ENCODE assay signal across 27 mouse cellular contexts in genomic region chr8:88018494-88018893, GRCm38 (mm10). TPM values are rescaled to one million over a fixed set of nuclear protein-coding genes. Genes with fewer than 3 reads are reported as not detected.
DNase-seq lines count a peak whose midpoint lies in the region; ATAC-seq and TF ChIP-seq lines count a peak whose summit lies in the region.
"Had no signal": no experiment of that assay in that cellular context is flagged by ENCODE, and none has a peak within 500 bp of the region (broad histone marks: within the 10 kb centered on the region; RNA-seq: fewer than 3 reads in every experiment).

No protein-coding gene starts in this region.

- no peaks in the 10 kb centered on the region for H3K36me3 ChIP-seq in intestine, postnatal 0 days (ENCODE audit: control insufficient read depth, insufficient read depth)
- H3K36me3 ChIP-seq in intestine, embryonic 15.5 days, result no peaks in the 10 kb centered on the region
- H3K36me3 ChIP-seq in E14TG2a.4 (ENCODE audit: insufficient read depth, low read length), result 0 out of 2 replicates have a peak, but pooled peaks cover 3% of the 10 kb centered on the region
- H3K36me3 ChIP-seq in ES-Bruce4 (ENCODE audit: control insufficient read depth, insufficient read depth, low read length, poor library complexity, severe bottlenecking), result no peaks in the 10 kb centered on the region
- H3K36me3 ChIP-seq in liver, embryonic 12.5 days, result no peaks in the 10 kb centered on the region
- H3K36me3 ChIP-seq in forebrain, postnatal 0 days (ENCODE audit: insufficient read depth), result no peaks in the 10 kb centered on the region
- H3K36me3 ChIP-seq: embryonic facial prominence, embryonic 10.5 days; embryonic facial prominence, embryonic 13.5 days; forebrain, embryonic 12.5 days; forebrain, embryonic 15.5 days; hindbrain, embryonic 12.5 days had no signal

- H3K4me2 ChIP-seq in intestine, postnatal 0 days (replicated peaks; ENCODE audit: low read depth), result no peak overlapping the region
- no peak overlapping the region for H3K4me2 ChIP-seq in intestine, embryonic 15.5 days (replicated peaks)
- no peak overlapping the region for H3K4me2 ChIP-seq in liver, embryonic 12.5 days
- H3K4me2 ChIP-seq in forebrain, postnatal 0 days (ENCODE audit: low read depth), result no peak overlapping the region
- H3K4me2 ChIP-seq: embryonic facial prominence, embryonic 13.5 days; forebrain, embryonic 12.5 days; forebrain, embryonic 15.5 days; heart, embryonic 11.5 days; hindbrain, embryonic 12.5 days had no signal

- H3K27me3 ChIP-seq in intestine, postnatal 0 days (replicated peaks; ENCODE audit: control insufficient read depth, insufficient read depth, low read length), result no peaks in the 10 kb centered on the region
- H3K27me3 ChIP-seq in intestine, embryonic 15.5 days (replicated peaks), result no peaks in the 10 kb centered on the region
- peaks cover 19% of the 10 kb centered on the region for H3K27me3 ChIP-seq in E14TG2a.4 (ENCODE audit: insufficient read depth, low read length)
- H3K27me3 ChIP-seq in ES-Bruce4 (ENCODE audit: control insufficient read depth, insufficient read depth, low read length, poor library complexity, severe bottlenecking), result no peaks in the 10 kb centered on the region
- no peaks in the 10 kb centered on the region for H3K27me3 ChIP-seq in liver, embryonic 12.5 days (replicated peaks)
- H3K27me3 ChIP-seq in forebrain, postnatal 0 days (ENCODE audit: insufficient read depth, low read length), result no peaks in the 10 kb centered on the region
- H3K27me3 ChIP-seq: embryonic facial prominence, embryonic 13.5 days; forebrain, embryonic 12.5 days; forebrain, embryonic 15.5 days had no signal

- no peak for TF ChIP-seq POLR2A in ES-Bruce4 (IDR thresholded peaks at IDR 0.05; ENCODE audit: insufficient read depth, low read length)

- DNase-seq in R1 (ENCODE audit: low read depth, low spot score), result peak; percentile 55
- DNase-seq in forebrain, postnatal 0 days, result no peak
- DNase-seq: adrenal gland, postnatal 10 days; adrenal gland, postnatal 36 days; cerebellum, adult 2 months; cerebellum, adult 9-11 months; cerebellum, postnatal 25 days; embryo, embryonic 11 days; gastrocnemius, postnatal 14 days; heart, adult 18-20 months; kidney, adult 2 months had no signal

- TF ChIP-seq CTCF in intestine, postnatal 0 days (IDR thresholded peaks at IDR 0.05; ENCODE audit: low read depth), result 0 out of 2 replicates have a peak, but pooled peaks have one; percentile 4
- peak; percentile 41 for TF ChIP-seq CTCF in E14TG2a.4 (conservative IDR thresholded peaks at IDR 0.05; ENCODE audit: low read length)
- TF ChIP-seq CTCF in ES-Bruce4 (IDR thresholded peaks at IDR 0.05; ENCODE audit: low read depth, low read length), result peak; percentile 14
- TF ChIP-seq CTCF in forebrain, postnatal 0 days (IDR thresholded peaks at IDR 0.05; ENCODE audit: low read depth), result no peak

- TF ChIP-seq EP300 in ES-Bruce4 (IDR thresholded peaks at IDR 0.05; ENCODE audit: insufficient read depth, low read depth, low read length), result no peak

- no peak overlapping the region for H3K4me3 ChIP-seq in intestine, postnatal 0 days (ENCODE audit: low read depth, low read length)
- H3K4me3 ChIP-seq in intestine, embryonic 15.5 days (replicated peaks), result no peak overlapping the region
- H3K4me3 ChIP-seq in E14TG2a.4 (replicated peaks; ENCODE audit: low read length), result no peak overlapping the region
- H3K4me3 ChIP-seq in ES-Bruce4 (ENCODE audit: low read depth, low read length), result no peak overlapping the region
- no peak overlapping the region for H3K4me3 ChIP-seq in liver, embryonic 12.5 days
- H3K4me3 ChIP-seq in forebrain, postnatal 0 days (ENCODE audit: low read depth, low read length), result no peak overlapping the region
- H3K4me3 ChIP-seq: embryonic facial prominence, embryonic 10.5 days; embryonic facial prominence, embryonic 13.5 days; erythroblast, embryonic 14.5 days; forebrain, embryonic 12.5 days; forebrain, embryonic 15.5 days; hindbrain, embryonic 12.5 days had no signal

- H3K9me3 ChIP-seq in intestine, postnatal 0 days (ENCODE audit: control insufficient read depth), result no peaks in the 10 kb centered on the region
- H3K9me3 ChIP-seq in intestine, embryonic 15.5 days, result no peaks in the 10 kb centered on the region
- H3K9me3 ChIP-seq in E14TG2a.4 (ENCODE audit: low read length), result peaks cover 9% of the 10 kb centered on the region
- H3K9me3 ChIP-seq in ES-Bruce4 (replicated peaks; ENCODE audit: control insufficient read depth, insufficient read depth, low read length, poor library complexity, severe bottlenecking), result peaks cover 6% of the 10 kb centered on the region; the same call in 1 of the 2 replicates
- no peaks in the 10 kb centered on the region for H3K9me3 ChIP-seq in liver, embryonic 12.5 days (replicated peaks)
- H3K9me3 ChIP-seq in forebrain, postnatal 0 days (ENCODE audit: low read length), result no peaks in the 10 kb centered on the region
- H3K9me3 ChIP-seq: forebrain, embryonic 15.5 days had no signal

- WGBS in intestine, postnatal 0 days, result 94% methylated on average over 4 of the region's 4 CpGs
- WGBS in intestine, embryonic 15.5 days, result 94% methylated on average over 4 of the region's 4 CpGs
- 87% methylated on average over 4 of the region's 4 CpGs for WGBS in liver, embryonic 12.5 days (ENCODE audit: insufficient replicate concordance)
- WGBS in forebrain, postnatal 0 days, result 96% methylated on average over 4 of the region's 4 CpGs

- ATAC-seq in intestine, postnatal 0 days, result no peak
- no peak for ATAC-seq in intestine, embryonic 15.5 days
- no peak for ATAC-seq in liver, embryonic 12.5 days
- no peak for ATAC-seq in forebrain, postnatal 0 days
- ATAC-seq: CD4-positive, CD25-positive, alpha-beta regulatory T cell, adult 4 months; forebrain, embryonic 15.5 days; hindbrain, embryonic 16.5 days; intestine, embryonic 16.5 days had no signal

- H3K27ac ChIP-seq in intestine, postnatal 0 days (ENCODE audit: low read depth, low read length), result no peak overlapping the region
- no peak overlapping the region for H3K27ac ChIP-seq in intestine, embryonic 15.5 days
- no peak overlapping the region for H3K27ac ChIP-seq in ES-Bruce4 (ENCODE audit: insufficient read depth, low read length)
- H3K27ac ChIP-seq in liver, embryonic 12.5 days, result no peak overlapping the region
- no peak overlapping the region for H3K27ac ChIP-seq in forebrain, postnatal 0 days (ENCODE audit: low read depth, low read length)
- H3K27ac ChIP-seq: embryonic facial prominence, embryonic 10.5 days; embryonic facial prominence, embryonic 13.5 days; forebrain, embryonic 12.5 days; forebrain, embryonic 15.5 days; hindbrain, embryonic 12.5 days had no signal

- no peak overlapping the region for H3K9ac ChIP-seq in intestine, postnatal 0 days (ENCODE audit: low read depth, low read length)
- no peak overlapping the region for H3K9ac ChIP-seq in intestine, embryonic 15.5 days
- no peak overlapping the region for H3K9ac ChIP-seq in ES-Bruce4 (ENCODE audit: low read depth, poor library complexity, severe bottlenecking)
- H3K9ac ChIP-seq in liver, embryonic 12.5 days, result no peak overlapping the region
- no peak overlapping the region for H3K9ac ChIP-seq in forebrain, postnatal 0 days
- H3K9ac ChIP-seq: embryonic facial prominence, embryonic 13.5 days; forebrain, embryonic 12.5 days; forebrain, embryonic 15.5 days; hindbrain, embryonic 12.5 days had no signal

- no peaks in the 10 kb centered on the region for H3K4me1 ChIP-seq in intestine, postnatal 0 days (replicated peaks; ENCODE audit: control insufficient read depth, insufficient read depth, low read length)
- H3K4me1 ChIP-seq in intestine, embryonic 15.5 days (replicated peaks), result no peaks in the 10 kb centered on the region
- H3K4me1 ChIP-seq in E14TG2a.4 (replicated peaks; ENCODE audit: low read depth, low read length), result peaks cover 63% of the 10 kb centered on the region
- H3K4me1 ChIP-seq in ES-Bruce4 (ENCODE audit: control insufficient read depth, insufficient read depth, low read length), result peaks cover 7% of the 10 kb centered on the region
- H3K4me1 ChIP-seq in liver, embryonic 12.5 days, result no peaks in the 10 kb centered on the region
- H3K4me1 ChIP-seq in forebrain, postnatal 0 days (ENCODE audit: insufficient read depth), result no peaks in the 10 kb centered on the region

RNA-seq across cellular contexts. Expression of gene Zfp423, which starts 59.1 kb away (rescaled TPM):
- polyA plus RNA-seq in intestine, postnatal 0 days (2015; fragmentation: Nextera tagmentation; extraction: Ambion mirVana), result 1.6 and 1.8 TPM in 2 replicates
- 5.0 and 5.5 TPM in 2 replicates for polyA plus RNA-seq in intestine, embryonic 15.5 days (2015; fragmentation: Nextera tagmentation; extraction: Ambion mirVana)
- polyA plus RNA-seq in ES-Bruce4 (2011; ENCODE audit: insufficient read depth, insufficient read length, low read depth, missing spikeins), result 11.3 and 14.4 TPM in 2 replicates
- polyA plus RNA-seq in liver, embryonic 12.5 days (2016; fragmentation: Nextera tagmentation; extraction: Ambion mirVana), result 2.1 and 2.5 TPM in 2 replicates
- total RNA-seq in forebrain, postnatal 0 days (2014; rRNA removed), result 32.5 and 34.6 TPM in 2 replicates
- 10.7 and 18.4 TPM in 2 replicates for polyA plus RNA-seq in forebrain, postnatal 0 days (2015; fragmentation: Nextera tagmentation; extraction: Ambion mirVana)
- total RNA-seq: hematopoietic stem cell, adult 5-6 weeks had no signal
- polyA plus RNA-seq: CD4-positive, CD25-positive, alpha-beta regulatory T cell, adult 4 months; erythroblast, embryonic 14.5 days had no signal
